Mouse (Mus musculus) neural tube, embryonic 11.5 days (tissue): Measurements from ENCODE around the gene Lrrc28. TPM values are rescaled to one million over a fixed set of nuclear protein-coding genes. Genes with fewer than 3 reads are reported as not detected.

ENCODE experiments used
- ATAC-seq: fragments of 200-750 bp; cut with Nextera tagmentation; 2 replicates; pipeline ENCODE4 v1.8.0; 2017; ENCODE audit warnings: moderate number of reproducible peaks, mild to moderate bottlenecking, moderate TSS enrichment, moderate library complexity; ENCODE audit not compliant: insufficient read depth, low FRiP score, low TSS enrichment
- DNase-seq: peaks from one replicate; pipeline ENCODE4 v3.0.0-alpha.2; 2015; ENCODE audit warnings: low spot score
- H3K27ac ChIP-seq: fragments of 300-500 bp; sonication (generic); 2 replicates; pipeline ENCODE4 v1.5.1; 2014; ENCODE audit warnings: low read depth, mild to moderate bottlenecking, low read length
- H3K27me3 ChIP-seq: fragments of 300-500 bp; sonication (generic); 2 replicates; pipeline ENCODE4 v1.6.1; 2014; ENCODE audit warnings: mild to moderate bottlenecking, low read length, mixed read lengths; ENCODE audit not compliant: control insufficient read depth, insufficient read depth
- H3K36me3 ChIP-seq: fragments of 300-500 bp; sonication (generic); 2 replicates; pipeline ENCODE4 v1.6.1; 2014; ENCODE audit warnings: mild to moderate bottlenecking, low read length, moderate library complexity, mixed read lengths; ENCODE audit not compliant: control insufficient read depth, insufficient read depth
- H3K4me1 ChIP-seq: fragments of 300-500 bp; sonication (generic); 2 replicates; pipeline ENCODE4 v1.6.1; 2014; ENCODE audit warnings: low read length, mixed read lengths; ENCODE audit not compliant: control insufficient read depth, insufficient read depth
- H3K4me2 ChIP-seq: fragments of 300-500 bp; sonication (generic); 2 replicates; pipeline ENCODE4 v1.6.1; 2014; ENCODE audit warnings: low read depth, mild to moderate bottlenecking, moderate library complexity
- H3K4me3 ChIP-seq: fragments of 300-500 bp; sonication (generic); 2 replicates; pipeline ENCODE4 v1.5.1; 2014; ENCODE audit warnings: low read depth, low read length
- H3K9ac ChIP-seq: fragments of 300-500 bp; sonication (generic); 2 replicates; pipeline ENCODE4 v1.6.1; 2014; ENCODE audit warnings: mild to moderate bottlenecking, low read length
- H3K9me3 ChIP-seq: fragments of 300-500 bp; sonication (generic); 2 replicates; pipeline ENCODE4 v1.6.1; 2016; ENCODE audit warnings: low read length; ENCODE audit not compliant: control insufficient read depth
- WGBS: fragments of 180-500 bp; shearing (Covaris S2); extraction: QIAGEN DNeasy Blood & Tissue Kit; methylation state at CpG from one replicate; pipeline ENCODE4 v1.1.7; 2014; 5-methylcytosine and 5-hydroxymethylcytosine counted together
- polyA plus RNA-seq: library from polyadenylated mRNA; unstranded; fragments of >200 nt; fragmentation: Nextera tagmentation; extraction: Ambion mirVana; gene quantifications from 2 replicates; pipeline ENCODE4 v1.2.1, GENCODE M21; 2014

Gene Lrrc28
- polyA plus RNA-seq, 1 experiment from 2014 or later, result 29.6 TPM

DNA sequence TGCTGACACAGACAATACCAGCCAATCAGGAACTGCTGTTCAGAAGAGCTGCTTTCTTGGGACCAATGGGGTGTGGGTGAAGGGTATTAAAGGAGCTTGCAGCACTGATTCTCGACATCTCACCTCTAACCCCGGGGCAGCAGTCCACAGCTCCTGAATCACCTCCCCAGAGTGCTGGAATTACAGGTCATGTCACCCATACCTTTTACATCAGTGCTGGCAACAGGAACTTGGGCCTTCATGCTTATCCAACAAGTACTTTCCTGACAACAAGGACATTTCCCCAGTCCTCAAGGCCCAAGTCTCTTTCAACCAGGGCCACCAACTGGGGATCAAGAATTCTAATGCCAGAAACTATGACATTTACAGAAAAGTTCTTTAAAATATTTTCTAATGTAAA is 8.9 kb downstream of the Lrrc28 start:
- no peak for DNase-seq
- Histone ChIP-seq H3K4me3 (no peak overlapping the region), H3K4me2 (no peak overlapping the region), H3K27me3 (no peaks in the 10 kb centered on the region), H3K36me3 (peaks cover 2% of the 10 kb centered on the region; the same call in 1 of the 2 replicates), H3K4me1 (no peaks in the 10 kb centered on the region), H3K9me3 (no peaks in the 10 kb centered on the region), H3K27ac (no peak overlapping the region), H3K9ac (no peak overlapping the region)
- no peak for ATAC-seq
- 70% methylated on average over 2 of the region's 2 CpGs for WGBS

DNA sequence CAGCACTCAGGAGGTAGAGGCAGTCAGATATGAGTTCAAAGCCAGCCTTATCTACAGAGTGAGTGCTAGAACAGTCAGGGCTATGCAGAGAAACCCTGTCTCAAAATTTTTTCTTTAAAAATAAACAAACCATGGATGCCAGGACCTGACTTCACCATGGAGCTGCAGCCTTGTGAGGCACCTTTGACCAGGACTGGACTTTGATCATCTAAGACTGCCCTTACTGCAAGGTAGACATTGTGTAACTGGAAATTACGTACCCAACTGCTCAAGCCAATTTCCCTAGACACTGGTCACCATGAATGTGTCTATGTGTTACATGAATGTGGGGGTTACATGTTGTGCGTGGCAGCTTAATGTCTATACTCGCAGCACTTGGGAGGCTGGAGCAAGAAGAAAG is 10.9 kb downstream of the Lrrc28 start:
- Histone ChIP-seq H3K4me3 (no peak overlapping the region), H3K27me3 (no peaks in the 10 kb centered on the region), H3K36me3 (peaks cover 2% of the 10 kb centered on the region; the same call in 1 of the 2 replicates), H3K9me3 (no peaks in the 10 kb centered on the region), H3K9ac (no peak overlapping the region), H3K4me2 (no peak overlapping the region), H3K4me1 (no peaks in the 10 kb centered on the region), H3K27ac (no peak overlapping the region)
- ATAC-seq (no peak), DNase-seq (no peak)
- WGBS, result 93% methylated on average over 3 of the region's 3 CpGs

DNA sequence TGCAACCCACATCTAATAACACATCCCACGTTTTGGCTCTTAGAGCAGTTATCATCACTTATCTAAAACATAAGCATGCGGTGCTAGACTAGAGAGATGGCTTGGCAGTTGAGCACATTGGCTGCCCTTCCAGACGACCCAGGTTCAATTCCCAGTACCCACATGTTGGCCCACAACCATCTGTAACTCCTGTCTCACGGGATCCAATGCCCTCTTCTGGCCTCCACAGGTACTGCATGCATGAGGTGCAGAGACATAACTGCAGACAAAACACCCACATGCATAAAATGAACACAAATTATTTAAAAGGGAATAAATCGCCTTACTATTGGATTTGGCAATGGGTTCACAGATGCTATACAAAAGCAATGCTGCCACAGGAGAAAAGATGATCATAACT is 12.7 kb downstream of the Lrrc28 start:
- Histone ChIP-seq H3K36me3 (peaks cover 2% of the 10 kb centered on the region; the same call in 1 of the 2 replicates), H3K27me3 (no peaks in the 10 kb centered on the region), H3K27ac (no peak overlapping the region), H3K4me1 (no peaks in the 10 kb centered on the region), H3K4me3 (no peak overlapping the region), H3K9ac (no peak overlapping the region), H3K4me2 (no peak overlapping the region), H3K9me3 (no peaks in the 10 kb centered on the region)
- ATAC-seq (no peak), DNase-seq (no peak)
- WGBS, result 89% methylated on average over 5 of the region's 5 CpGs

DNA sequence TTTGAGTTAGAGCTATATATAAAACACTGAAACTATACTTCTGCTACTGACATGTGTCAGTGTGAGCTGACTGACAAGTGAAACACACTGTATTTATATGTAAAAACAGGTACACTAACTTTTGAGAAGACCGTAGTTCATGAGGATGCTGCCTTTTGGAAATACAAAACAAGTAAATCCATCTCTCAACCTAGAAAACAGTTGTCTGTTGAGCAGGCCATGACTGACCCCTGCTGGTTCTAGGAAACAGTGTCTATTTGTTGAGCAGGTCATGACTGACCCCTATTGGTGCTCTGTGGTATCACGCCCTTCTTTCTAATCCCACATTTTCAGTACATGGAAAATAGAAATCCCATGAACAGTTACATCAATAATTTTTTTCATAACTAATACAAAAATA is 14.3 kb downstream of the Lrrc28 start:
- Histone ChIP-seq H3K4me3 (no peak overlapping the region), H3K4me1 (no peaks in the 10 kb centered on the region), H3K27me3 (no peaks in the 10 kb centered on the region), H3K9me3 (no peaks in the 10 kb centered on the region), H3K9ac (no peak overlapping the region), H3K4me2 (no peak overlapping the region), H3K36me3 (peaks cover 2% of the 10 kb centered on the region; the same call in 1 of the 2 replicates), H3K27ac (no peak overlapping the region)
- 27% methylated on average over 2 of the region's 2 CpGs for WGBS
- DNase-seq, result peak; percentile 72
- ATAC-seq, result no peak

DNA sequence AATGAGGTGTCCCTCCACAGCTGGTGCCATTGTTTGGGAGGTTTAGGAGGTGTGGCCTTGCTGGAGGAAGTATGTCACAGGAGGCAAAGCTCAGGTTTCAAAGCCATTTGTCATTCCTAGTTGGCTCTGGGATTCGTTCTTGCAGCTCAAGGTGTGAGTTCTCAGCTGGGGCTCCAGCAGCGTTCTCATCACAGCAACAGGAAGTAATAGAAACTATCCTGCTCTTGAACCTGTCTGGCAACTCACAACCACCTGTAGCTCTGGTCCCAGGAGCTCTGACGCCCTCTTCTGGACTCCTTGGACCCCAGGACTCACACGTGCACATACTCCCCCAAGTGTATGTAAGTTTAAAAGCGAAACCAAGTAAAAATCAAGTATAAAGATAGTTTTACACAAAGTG is 15.4 kb downstream of the Lrrc28 start:
- peaks cover 2% of the 10 kb centered on the region; the same call in 1 of the 2 replicates for H3K36me3 ChIP-seq
- no peak for ATAC-seq
- no peaks in the 10 kb centered on the region for H3K27me3 ChIP-seq
- 40% methylated on average over 5 of the region's 5 CpGs for WGBS
- H3K4me2 ChIP-seq, result no peak overlapping the region
- H3K9ac ChIP-seq, result no peak overlapping the region
- no peak overlapping the region for H3K4me3 ChIP-seq
- H3K9me3 ChIP-seq, result no peaks in the 10 kb centered on the region
- no peaks in the 10 kb centered on the region for H3K4me1 ChIP-seq
- no peak for DNase-seq
- H3K27ac ChIP-seq, result no peak overlapping the region

DNA sequence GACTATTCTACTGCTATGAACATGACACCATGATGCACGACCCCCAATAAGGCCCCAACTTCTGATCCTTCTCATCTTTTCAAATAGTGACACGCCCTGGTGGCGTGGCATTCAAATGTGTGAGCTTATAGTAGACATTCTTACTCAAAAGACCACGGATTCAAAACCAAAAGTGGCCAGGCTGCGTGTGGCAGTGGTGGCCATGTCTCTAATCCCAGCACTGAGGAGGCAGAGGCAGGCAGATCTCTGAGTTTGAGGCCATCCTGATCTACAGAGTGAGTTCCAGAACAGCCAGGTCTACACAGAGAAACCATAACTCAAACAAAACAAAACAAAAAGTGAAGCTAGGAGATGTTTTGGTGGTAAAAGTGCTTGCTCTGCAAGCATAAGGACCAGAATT is 18.4 kb downstream of the Lrrc28 start:
- Histone ChIP-seq H3K27me3 (no peaks in the 10 kb centered on the region), H3K4me3 (no peak overlapping the region), H3K9me3 (no peaks in the 10 kb centered on the region), H3K4me2 (no peak overlapping the region), H3K4me1 (no peaks in the 10 kb centered on the region), H3K36me3 (no peaks in the 10 kb centered on the region), H3K27ac (no peak overlapping the region), H3K9ac (no peak overlapping the region)
- ATAC-seq (no peak), DNase-seq (no peak)
- WGBS, result 89% methylated on average over 5 of the region's 5 CpGs

DNA sequence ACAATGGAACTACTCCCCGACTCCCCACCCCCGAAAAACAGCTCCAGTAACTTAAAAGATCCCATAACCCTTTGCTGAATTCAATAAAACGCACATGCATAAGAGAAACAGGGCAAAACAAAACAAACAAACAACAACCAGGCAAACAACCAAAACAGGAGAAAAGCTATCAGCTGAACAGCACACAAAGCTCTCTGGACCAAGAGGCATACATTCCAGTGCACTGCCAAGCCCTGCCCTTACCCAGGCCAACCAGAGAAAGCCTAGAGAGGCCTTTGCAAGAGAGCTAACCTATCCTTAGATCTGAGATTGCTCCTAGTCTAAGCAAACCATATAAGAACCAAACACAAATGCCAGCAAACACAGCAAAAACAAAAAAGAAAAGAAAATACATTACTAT is 22.9 kb downstream of the Lrrc28 start:
- H3K27ac ChIP-seq, result no peak overlapping the region
- H3K4me1 ChIP-seq, result no peaks in the 10 kb centered on the region
- no peaks in the 10 kb centered on the region for H3K36me3 ChIP-seq
- H3K9me3 ChIP-seq, result no peaks in the 10 kb centered on the region
- ATAC-seq, result no peak
- no peak overlapping the region for H3K4me3 ChIP-seq
- no peaks in the 10 kb centered on the region for H3K27me3 ChIP-seq
- no peak for DNase-seq
- WGBS, result 79% methylated on average over 3 of the region's 3 CpGs
- no peak overlapping the region for H3K4me2 ChIP-seq
- no peak overlapping the region for H3K9ac ChIP-seq

DNA sequence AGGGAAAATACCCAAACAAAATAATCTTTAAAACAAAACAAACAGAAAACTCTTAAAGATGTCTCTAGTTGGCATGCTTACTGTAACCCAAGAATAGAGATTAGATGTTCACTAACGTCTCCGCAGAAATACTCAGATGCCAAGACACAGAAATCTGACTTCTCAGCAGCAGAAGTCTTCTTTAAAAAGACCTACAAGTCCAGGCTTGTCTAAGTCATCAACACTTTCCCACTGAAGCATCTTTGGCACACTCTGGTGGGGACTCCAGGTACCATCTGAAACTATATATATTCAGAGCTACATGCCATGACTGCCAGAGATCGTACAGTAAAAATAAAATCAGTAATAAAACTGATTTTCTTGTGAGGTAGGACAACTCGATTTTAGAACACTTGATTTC is 25.2 kb downstream of the Lrrc28 start:
- Histone ChIP-seq H3K36me3 (no peaks in the 10 kb centered on the region), H3K27me3 (no peaks in the 10 kb centered on the region), H3K4me2 (no peak overlapping the region), H3K4me3 (no peak overlapping the region), H3K4me1 (no peaks in the 10 kb centered on the region), H3K27ac (no peak overlapping the region), H3K9me3 (no peaks in the 10 kb centered on the region), H3K9ac (no peak overlapping the region)
- DNase-seq (no peak), ATAC-seq (no peak)
- 86% methylated on average over 4 of the region's 4 CpGs for WGBS

DNA sequence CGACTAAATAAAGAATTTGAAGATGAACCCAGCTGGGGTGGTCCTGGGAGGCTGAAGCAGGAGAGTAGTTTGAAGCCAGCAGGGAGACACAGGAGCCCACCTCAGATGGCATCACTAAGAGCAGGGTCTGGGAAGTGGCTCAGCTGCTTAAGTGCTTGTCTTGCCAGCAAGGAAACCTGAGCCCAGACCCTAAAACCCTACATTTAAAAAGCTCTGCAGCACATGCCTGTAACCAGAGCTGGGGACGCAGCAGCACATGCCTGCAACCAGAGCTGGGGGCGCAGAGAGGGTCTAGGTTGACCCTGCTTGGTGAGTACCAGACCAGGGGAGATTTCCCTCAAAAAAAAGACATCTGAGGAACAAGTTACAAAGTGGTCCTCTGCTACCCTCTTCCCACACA is 26.8 kb downstream of the Lrrc28 start:
- H3K36me3 ChIP-seq, result no peaks in the 10 kb centered on the region
- H3K27me3 ChIP-seq, result no peaks in the 10 kb centered on the region
- no peak overlapping the region for H3K9ac ChIP-seq
- H3K4me1 ChIP-seq, result no peaks in the 10 kb centered on the region
- DNase-seq (no peak), ATAC-seq (no peak)
- no peak overlapping the region for H3K4me3 ChIP-seq
- no peaks in the 10 kb centered on the region for H3K9me3 ChIP-seq
- no peak overlapping the region for H3K4me2 ChIP-seq
- no peak overlapping the region for H3K27ac ChIP-seq
- 80% methylated on average over 3 of the region's 3 CpGs for WGBS
